Mouse (Mus musculus) left cerebral cortex, adult 18-20 months (tissue): Measurements from ENCODE around the gene Olfr322. TPM values are rescaled to one million over a fixed set of nuclear protein-coding genes. Genes with fewer than 3 reads are reported as not detected.
A peak's percentile ranks its signal among the peaks of the same experiment; 100 is the strongest.
"Not testable (repeated sequence)": the region's sequence is repeated elsewhere in the genome, so short reads cannot be mapped to it uniquely, and the experiment has no call there.

ENCODE experiments used
- DNase-seq, 2 experiments: peaks; one replicate each; pipeline ENCODE4 v3.0.0; 2021 to 2022; ENCODE audit warnings: low spot score in 2 of 2, mixed read lengths in 1 of 2
- long read RNA-seq, 2 experiments: library from polyadenylated mRNA; stranded (forward); transcript quantifications; one replicate each; pipeline ENCODE4 v2.0.0; 2021
- total RNA-seq, 2 experiments: library from RNA; stranded (reverse); gene quantifications; 2 replicates each; pipeline ENCODE4 v1.2.3; 2021

The Olfr322 gene
- total RNA-seq, result not detected
- long read RNA-seq, experiment 1, result 0 reads
- long read RNA-seq, experiment 2, result 0 reads

DNA sequence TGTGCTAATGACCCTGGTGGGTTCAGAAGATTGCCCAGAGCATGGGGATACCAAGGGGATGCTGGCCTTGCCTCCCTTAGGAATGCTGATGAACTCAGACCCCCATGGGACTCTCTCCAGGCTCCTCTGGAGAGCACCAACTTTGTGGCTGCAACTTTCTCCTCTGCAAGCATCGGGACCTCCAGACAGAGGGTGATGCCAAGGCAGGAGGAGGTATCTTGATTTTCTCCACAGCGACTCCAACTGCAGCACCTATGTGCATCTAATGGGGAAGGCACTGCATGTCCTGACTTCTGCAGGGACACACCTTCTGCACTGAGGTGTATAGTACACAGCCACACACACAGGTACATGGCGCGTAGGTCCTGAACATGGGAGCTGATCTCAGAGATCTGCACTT lies at the start of gene Olfr322:
Gene Olfr322 (plus strand): TSS at position 187 of the 400 bp plus-strand sequence.
- DNase-seq, result no peak

DNA sequence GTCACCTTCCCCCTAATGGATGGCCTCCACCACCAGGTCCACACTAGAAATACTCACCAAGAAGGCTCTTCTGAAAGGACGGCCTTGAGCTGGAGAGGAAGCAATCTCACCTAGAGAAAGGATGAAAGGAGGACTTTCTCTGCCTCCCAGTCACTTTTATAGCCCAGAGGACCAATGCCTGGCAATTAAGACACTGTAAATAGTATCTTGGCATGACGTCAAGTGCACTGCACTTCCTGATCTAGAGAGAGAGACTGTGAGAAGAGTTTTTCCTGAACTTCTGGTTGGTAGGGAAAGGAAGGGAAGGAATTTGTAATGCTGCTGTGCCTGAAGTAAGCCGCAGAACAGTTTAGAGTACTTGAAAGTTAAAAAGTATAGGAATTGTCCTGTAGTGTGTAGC lies 45.2 kb upstream of the Olfr322 start:
- DNase-seq, result no peak

DNA sequence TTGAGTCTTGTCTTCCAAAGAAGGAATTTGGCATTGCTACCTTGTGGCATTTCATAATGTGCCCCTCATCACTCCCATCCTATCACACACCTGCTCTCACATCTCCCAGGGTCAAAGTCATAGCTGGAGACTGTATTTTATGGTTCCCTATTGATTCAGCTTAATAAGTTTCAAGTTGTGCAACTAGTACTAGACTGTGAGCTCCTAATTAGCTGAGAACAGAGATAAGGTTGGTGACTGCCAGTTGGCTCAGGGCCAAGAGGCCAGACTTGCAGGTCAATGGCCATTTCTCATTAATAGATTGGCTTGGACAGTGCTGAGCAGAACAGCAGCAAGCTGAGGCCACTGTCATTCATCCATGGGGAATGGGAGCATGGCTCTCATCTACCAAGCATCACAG lies 44.1 kb upstream of the Olfr322 start:
- no peak for DNase-seq

DNA sequence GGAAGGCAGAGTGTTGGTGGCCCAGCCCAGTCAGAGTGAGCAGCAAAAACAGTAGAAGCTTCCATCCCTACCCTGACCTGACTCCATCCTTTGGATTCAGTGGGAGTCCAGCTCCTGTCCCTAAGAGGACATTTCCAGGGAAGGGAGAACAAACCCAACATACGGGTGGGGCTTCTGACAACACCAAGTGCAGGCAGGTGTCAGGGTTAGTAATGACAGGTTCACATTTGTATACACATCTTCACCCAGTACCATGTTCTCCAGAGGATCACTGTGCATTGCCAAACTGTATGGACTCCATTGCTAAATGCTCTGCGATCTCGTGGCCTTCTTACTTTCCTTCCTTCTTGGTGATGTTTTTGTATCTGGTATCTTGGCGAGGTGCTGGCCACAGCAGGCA lies 42.6 kb upstream of the Olfr322 start, which contains the start of gene 2210407C18Rik:
Gene 2210407C18Rik (minus strand): TSS at position 101 of the 400 bp plus-strand sequence.
- DNase-seq, result no peak

DNA sequence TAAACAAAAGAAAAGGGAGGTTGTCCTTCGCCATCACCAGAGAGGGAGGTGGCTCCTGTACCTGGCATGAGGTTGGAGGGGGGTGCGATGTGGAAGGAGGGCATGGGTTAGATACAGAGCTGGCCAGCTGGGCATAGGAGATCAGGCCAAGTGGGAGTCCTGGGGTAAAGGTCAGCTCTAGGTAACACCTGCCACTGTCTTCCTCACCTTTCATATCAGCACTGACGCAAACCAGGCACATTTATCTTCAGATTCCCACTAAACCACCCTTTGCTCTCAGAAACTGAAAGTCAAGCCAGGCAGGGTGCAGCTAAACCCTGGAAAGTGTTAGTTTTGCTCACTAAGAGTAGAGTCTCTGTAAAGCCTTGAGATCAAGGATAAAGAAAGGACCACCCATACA lies 40.2 kb upstream of the Olfr322 start:
- DNase-seq, result no peak

DNA sequence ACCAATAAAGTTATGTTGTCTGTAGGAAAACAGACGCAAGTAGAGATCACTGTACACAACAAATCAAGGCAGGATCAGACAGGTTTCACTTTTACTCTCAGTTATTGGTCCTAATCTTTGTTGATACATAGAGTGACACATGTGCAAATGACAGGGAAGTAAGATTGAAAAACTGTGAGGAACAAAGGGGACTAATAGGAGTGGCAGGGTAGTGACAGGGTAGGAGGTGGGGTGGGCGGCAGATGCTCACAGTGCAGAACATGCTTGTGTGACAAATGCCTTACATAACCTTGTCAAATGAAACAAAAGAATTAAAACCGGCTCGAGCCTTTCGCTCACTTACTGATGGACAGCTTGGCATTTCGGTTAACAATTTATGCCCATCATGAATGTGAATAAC lies 39.8 kb upstream of the Olfr322 start:
- no peak for DNase-seq

DNA sequence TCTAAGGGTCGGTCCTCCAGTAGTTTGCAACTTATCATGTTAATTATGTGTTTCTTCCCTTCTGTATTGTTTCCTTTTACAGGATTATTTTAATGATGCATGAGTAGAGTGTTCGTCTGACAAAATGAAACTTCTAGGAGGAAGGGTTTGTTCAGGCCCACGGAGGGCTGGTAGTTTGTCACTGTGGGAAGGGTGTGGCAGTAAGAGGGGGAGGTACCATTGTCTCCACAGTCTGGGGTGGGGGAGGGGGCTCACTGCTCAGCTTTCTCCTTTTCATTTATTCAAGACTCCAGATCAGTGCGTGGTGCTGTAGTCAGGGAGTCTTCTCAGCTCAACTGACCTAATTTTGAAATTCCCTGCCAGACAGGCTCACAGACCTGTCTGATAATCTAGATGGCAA lies 32.4 kb upstream of the Olfr322 start:
- DNase-seq, result no peak

DNA sequence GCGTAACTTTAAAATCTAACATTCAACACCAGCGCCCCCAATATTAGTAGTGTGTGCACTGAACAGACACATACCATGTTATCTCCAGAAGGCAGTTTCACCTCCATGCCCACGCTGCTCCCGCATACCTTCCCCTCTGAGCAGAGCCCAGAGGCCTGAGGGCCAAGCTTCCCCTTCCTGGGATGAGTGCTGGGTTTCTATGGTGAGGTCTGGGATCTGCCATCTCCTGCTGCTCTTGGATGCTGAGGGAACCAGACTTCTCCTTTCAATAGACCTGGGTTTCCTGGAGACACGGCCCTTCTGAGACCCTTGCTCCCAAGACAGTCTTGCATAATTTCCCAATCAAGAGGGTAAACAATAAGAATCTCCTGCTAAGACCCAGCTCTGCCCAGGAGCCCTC lies 28.2 kb upstream of the Olfr322 start, which contains the start of gene Olfr323:
Gene Olfr323 (minus strand): TSS at position 101 of the 400 bp plus-strand sequence.
- no peak for DNase-seq

DNA sequence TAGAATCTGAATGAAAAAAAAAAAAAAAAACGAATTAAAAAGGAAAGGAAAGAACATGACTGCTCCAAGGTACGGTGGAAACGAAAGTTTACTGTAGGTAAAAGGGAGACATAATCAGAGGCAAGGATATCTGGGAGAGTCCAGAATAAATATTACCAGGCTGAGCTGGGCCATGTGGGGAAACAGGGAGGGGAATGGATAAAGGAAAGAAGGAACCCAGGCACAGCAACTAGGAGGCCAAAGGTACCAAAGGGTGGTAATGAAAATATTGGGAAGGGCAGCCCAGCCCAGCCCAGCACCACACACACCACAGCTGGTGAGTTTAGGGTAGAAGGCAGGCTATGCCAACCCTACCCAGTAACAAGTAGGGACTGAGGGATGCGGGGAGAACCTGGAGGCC lies 23.7 kb upstream of the Olfr322 start:
- DNase-seq, result no peak

DNA sequence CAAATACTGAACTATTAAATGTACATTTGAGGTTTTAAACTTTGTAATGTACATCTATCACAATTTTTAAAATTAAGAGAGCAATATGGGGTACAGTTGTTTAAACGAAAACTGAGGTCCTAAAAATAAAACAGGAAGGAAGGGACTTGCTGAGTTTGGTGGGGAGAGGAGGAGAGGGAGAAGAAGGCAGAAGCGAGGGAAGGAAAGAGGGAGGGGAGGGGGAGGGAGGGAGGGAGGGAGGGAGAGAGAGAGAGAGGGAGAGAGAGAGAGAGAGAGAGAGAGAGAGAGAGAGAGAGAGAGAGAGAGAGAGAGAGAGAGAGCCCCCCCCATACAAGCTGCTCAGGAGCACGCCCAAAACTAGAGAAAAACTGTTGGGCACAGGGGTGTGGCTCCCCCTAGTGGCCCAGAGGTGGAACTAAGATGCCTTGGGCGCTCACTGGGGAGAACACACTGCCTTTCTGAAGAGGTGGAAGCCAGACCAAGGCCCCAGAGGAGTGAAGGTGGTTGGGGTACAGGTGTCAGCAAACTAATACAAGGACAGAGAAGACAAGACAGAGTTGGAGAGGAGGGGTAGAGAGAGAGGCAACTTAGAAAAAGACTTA lies 22.1 kb upstream of the Olfr322 start:
- peak; percentile 28 to 29 for DNase-seq

DNA sequence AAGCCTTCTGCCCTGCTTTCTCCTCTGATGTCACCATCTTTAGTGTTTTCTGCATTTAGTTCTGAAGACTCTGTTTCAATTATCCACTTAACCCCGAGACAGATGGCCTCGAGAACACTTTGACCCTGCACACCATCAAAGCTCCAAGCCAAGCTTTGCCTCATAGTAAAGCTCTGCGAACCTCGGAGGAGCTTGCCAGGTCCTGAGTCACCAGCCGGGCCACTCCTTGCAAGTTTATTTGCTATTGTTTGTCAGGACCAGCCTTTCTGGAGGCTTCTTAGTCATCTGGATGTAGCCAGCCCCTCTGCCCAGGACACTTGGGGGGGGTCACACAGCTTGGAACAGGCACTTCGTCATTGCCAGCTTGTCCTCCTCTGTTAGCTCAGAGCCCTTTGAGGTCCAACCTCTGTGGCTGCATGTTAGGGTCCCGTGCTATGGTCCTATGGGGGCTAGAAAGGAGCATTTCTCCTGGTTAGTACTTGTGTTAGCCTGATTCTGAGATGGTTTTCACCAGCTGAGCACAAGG lies 20.3 kb upstream of the Olfr322 start:
- DNase-seq, result no peak

DNA sequence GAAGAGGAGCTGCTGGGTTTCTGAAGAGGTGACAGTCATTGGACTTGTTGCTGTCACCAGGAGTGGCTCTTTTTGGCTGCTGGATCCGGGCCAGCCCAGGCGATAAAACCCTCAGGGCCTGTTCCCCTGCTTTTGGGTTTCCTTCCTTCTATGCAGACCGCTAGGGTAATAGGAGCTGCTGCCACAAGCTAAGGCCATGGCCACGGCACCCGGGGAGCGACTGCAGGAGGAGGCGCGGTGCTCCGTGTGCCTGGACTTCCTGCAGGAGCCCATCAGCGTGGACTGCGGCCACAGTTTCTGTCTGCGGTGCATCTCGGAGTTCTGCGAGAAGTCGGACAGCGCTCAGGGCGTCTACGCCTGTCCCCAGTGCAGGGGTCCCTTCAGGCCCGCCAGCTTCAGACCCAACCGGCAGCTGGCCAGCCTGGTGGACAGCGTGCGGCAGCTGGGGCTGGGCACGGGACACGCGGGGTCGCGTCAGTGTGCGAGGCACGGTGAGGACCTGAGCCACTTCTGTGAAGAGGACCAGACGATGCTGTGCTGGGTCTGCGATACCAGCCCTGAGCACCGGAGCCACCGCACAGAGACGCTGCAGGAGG lies 18.2 kb upstream of the Olfr322 start, which contains the start of gene Trim58:
Gene Trim58 (plus strand): TSS at position 194 of the 596 bp plus-strand sequence.
- DNase-seq, result peak in 1 of 2 experiments; percentile 2

DNA sequence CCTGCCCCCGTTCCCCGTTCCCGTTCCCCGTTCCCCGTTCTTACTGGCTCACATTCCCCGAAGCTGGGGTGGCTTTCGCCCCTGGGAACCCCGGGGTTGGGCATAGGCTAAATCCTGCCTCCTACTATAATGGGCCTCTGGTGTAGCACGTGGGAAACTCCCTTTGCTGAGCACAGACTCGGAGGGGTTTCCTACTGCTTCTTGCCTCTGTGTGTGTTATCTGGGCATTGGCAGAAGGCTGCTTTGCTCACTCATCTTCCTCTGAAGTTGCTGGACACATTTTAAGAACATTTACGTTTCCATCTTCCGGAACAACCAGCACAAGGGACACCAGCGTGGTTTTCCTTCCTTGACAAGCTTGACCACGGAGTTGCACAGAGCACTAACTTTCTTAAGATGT lies 17.5 kb upstream of the Olfr322 start:
- DNase-seq, result no peak

DNA sequence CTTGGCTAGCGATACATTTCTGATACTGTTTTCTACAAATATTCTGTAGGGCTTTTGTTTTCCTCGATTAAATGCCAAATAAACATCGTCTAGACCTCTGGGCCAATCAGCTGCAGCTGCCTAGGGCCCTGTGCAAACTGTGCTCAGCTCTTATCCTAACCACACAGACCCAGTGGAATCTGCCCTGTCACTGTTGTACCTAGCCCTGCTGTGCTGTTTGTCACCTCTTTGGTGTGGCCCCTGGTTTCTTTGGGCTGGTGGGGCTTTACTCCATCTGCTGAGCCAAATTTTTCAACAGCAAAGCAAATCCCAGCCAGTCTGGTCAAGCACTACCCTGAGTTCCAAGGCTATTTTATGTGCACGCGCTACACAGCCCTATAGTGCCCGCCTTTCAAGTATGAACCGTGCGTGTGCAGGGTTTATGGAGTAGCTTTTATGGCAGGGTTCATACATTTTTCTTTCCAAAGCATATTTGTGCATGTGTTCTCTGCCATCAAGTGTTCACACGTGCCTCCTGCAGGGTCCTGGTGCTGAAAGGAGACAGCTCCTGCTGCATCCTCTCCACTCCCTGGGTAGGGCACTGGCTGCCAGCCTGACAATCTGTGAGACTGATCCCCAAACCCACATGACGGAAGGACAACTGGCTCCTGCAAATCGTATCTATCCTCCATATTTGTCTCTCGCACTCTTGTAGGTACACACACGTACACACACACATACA lies 16.8 kb upstream of the Olfr322 start:
- no peak for DNase-seq

DNA sequence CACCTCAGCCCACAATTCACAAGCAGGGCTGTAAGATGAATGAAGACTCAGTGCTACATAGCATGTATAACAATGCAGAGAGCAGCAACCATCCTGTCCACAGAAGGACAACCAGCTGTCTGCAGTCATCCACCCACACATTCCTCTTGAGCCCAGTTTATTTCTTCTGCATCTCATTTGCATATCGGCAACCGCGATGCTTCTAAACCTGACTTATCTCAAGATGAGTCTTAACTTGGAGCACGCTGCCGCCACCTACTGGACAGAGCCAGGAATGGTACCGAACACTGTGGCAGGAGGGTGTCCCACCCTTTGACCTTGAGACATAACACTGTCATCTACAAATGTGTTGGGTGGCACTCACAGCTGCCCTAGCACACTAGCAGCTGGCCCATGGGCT lies 15.2 kb upstream of the Olfr322 start:
- DNase-seq, result peak; percentile 21 to 43

DNA sequence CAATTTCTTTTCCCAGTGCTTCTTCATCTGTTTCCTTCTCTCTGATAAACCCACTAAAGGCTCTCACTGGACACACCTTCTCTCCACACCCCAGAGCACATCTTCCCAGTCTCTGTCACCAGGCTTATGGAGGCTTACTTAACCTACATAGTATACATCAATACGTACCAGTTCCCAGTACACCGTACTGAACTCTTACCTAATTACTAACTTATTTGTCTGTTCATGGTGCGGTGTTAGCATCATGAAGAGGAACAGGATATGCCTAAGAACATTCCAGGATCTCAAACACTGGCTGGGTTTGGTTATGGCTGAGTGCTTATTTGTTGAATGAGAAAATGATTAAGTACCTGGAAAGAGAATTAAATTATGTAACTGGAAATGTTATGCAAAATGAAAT lies 3.4 kb upstream of the Olfr322 start:
- DNase-seq, result no peak

DNA sequence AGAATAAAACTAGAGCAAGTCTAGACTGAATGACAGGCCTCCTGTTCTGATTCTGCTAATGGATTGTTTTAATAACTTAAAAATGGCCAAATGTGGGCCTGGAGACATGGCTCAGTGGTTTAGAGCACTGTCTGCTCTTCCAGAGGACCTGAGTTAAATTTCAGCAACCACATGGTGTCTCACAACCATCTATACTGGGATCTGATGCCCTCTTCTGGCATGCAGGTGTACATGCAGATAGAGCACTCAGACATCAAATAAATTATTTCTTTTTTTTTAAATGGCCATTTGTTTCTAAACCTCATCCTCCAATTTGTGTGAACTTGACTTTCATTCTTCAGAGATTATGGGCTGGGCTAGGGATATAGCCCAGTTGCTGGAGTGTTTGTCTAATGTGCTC lies 10.7 kb downstream of the Olfr322 start:
- DNase-seq, result no peak

DNA sequence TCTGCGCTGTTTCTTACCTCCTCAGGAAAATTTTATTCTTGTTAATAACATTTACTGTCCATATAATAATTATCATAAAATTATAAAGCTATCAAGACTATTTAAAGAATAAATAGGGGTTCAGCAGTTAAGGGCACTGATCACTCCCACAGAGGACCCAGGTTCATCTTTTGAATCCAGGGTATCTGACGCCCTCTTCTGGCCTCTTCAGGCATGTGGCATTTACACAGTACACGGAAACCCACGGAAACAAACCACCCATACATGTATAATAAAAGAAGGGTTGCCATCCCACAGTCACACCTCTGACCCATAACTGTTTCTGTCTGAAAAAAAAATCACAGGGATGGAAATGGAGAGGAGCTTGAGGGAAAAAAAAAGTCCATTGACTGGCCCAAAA lies 13.2 kb downstream of the Olfr322 start:
- DNase-seq, result no peak

DNA sequence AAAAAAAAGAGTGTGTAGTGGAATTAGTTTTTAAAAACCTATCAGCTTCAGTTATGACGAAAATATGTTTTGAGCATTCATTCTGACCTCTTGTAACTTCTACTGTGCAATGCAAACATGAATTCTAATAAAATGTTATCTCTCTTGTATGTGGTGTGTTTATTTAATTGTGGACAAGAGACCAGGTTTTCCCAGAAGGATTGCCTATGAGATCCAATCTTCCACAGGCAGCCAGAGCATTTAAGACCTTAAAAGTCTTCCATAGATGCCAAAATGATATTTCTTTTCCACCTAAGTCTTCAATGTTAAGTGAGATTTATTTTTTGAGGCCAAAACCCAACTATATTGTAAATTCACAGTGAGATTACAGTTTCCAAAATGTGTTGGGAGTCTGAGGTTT lies 22.2 kb downstream of the Olfr322 start, which contains the start of gene Olfr320:
Gene Olfr320 (plus strand): TSS at position 301 of the 400 bp plus-strand sequence.
- no peak for DNase-seq

DNA sequence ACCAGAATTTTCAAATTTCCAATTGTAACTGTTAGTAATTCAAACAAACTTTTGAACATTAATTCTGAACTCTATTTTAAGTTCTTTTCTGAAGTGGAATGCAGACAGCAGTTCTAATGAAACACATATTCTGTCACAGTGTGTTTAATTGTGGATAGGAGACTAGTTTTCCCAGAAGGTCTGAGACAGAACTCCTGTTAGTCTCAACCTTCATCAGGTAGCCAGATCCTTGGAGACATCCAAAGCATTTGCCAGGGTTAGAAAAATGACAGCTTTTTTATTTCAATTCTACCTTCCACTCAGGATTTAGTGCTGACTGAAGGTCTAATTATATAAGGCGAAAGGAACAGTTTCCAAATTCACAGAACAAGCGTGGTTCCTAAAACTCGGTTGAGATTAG lies 40.3 kb downstream of the Olfr322 start, which contains the start of gene Olfr319:
Gene Olfr319 (plus strand): TSS at position 301 of the 400 bp plus-strand sequence.
- DNase-seq, result no peak

DNA sequence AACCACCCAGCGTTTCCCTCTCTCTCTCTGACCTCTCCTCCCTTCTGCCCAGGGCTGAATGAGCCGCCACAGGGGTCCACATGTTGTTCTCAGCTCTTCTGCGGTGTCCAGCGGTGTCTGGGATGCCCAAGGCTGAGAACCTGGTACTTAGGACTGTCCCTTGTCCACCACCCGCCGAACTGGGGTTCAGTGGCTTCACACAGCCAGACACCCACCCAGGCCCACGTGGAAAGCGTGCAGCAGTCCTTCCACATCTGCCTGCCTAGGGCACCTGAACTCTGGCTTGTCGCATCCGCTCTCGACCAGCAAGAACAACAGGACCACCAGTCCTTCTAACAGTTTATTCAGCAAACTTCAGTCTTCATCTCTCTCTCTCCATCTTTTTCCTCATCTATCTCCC lies 50.5 kb downstream of the Olfr322 start:
- no peak for DNase-seq

DNA sequence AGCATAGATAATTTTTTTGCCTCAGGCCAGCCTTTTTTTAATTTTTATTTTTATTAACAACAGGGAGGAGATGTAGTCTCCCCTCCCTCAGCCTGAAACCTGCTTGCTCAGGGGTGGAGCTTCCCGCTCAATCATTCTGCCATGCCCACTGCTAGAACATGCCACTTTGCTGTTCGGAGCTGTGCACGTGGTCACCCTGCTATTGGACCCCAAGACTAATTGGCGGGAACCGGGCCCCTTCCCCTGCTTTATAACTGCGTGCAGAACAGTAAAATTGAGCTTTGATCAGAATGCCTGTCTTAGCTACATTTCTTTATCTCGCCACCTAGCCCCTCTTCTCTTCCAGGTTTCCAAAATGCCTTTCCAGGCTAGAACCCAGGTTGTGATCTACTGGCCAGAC lies 59.1 kb downstream of the Olfr322 start:
- not testable (repeated sequence) for DNase-seq
